Mouse (Mus musculus) CH12.LX (cell line): ENCODE measurements at regions not wholly inside any gene's neighbourhood (a gene's known extent, or its start where the extent isn't known, plus 50 kb on each side); places are given as distances from the start of the nearest gene placed in this dataset.

Experiments used
- DNase-seq: peaks from one replicate; pipeline ENCODE4 v3.0.0-alpha.2; 2013; ENCODE audit errors: extremely low read depth
- H3K27ac ChIP-seq: 2 replicates; pipeline ENCODE4 v1.5.1; 2012; ENCODE audit warnings: low read depth, mild to moderate bottlenecking, control low read depth, moderate library complexity; ENCODE audit not compliant: insufficient read depth
- H3K27me3 ChIP-seq: replicated peaks from 2 replicates; pipeline ENCODE3; 2012; ENCODE audit warnings: inconsistent platforms
- H3K36me3 ChIP-seq, 2 experiments: replicated peaks in 1 of 2; 2 replicates each; pipeline versions ENCODE3 to v1.6.1; 2012; ENCODE audit warnings: inconsistent platforms in 1 of 2, low read length in 1 of 2, mild to moderate bottlenecking in 1 of 2, mixed read lengths in 1 of 2, moderate library complexity in 1 of 2; ENCODE audit not compliant: control insufficient read depth in 1 of 2, insufficient read depth in 1 of 2
- H3K4me1 ChIP-seq, 2 experiments: 2 replicates each; pipeline ENCODE4 v1.6.1; 2012; ENCODE audit warnings: inconsistent platforms in 1 of 2, moderate library complexity in 1 of 2; ENCODE audit not compliant: insufficient read depth in 2 of 2, control insufficient read depth in 1 of 2
- H3K4me2 ChIP-seq: 2 replicates; pipeline ENCODE4 v1.6.1; 2012; ENCODE audit warnings: low read depth, mild to moderate bottlenecking, control low read depth; ENCODE audit not compliant: poor library complexity, insufficient read depth, severe bottlenecking
- H3K4me3 ChIP-seq, 3 experiments: fragments of 150-350 bp in 1 of 3; sonication (generic) in 1 of 3; replicated peaks in 1 of 3; 2 replicates each; pipeline versions ENCODE3 to v1.5.1; 2011 to 2012; ENCODE audit warnings: low read depth in 2 of 3, low read length in 2 of 3, mild to moderate bottlenecking in 2 of 3, moderate library complexity in 2 of 3, control low read depth in 1 of 3, improper control_type of control experiment in 1 of 3, inconsistent platforms in 1 of 3, mixed read lengths in 1 of 3; ENCODE audit not compliant: poor library complexity in 1 of 3
- H3K79me2 ChIP-seq: replicated peaks from 2 replicates; pipeline ENCODE4 v1.6.1; 2012; ENCODE audit warnings: mild to moderate bottlenecking, moderate library complexity; ENCODE audit not compliant: control insufficient read depth, poor library complexity, insufficient read depth, severe bottlenecking; ENCODE audit errors: extremely low read depth
- H3K9ac ChIP-seq: 2 replicates; pipeline ENCODE4 v1.6.1; 2012; ENCODE audit warnings: low read depth, mild to moderate bottlenecking, control low read depth, moderate library complexity; ENCODE audit not compliant: insufficient read depth
- H3K9me3 ChIP-seq: replicated peaks from 2 replicates; pipeline ENCODE3; 2012; ENCODE audit warnings: low read length, inconsistent platforms, mixed read lengths
- BHLHE40 ChIP-seq: IDR thresholded peaks from 2 replicates; pipeline ENCODE4 v1.6.1; 2011; ENCODE audit warnings: mild to moderate bottlenecking, low read depth, low read length, improper control_type of control experiment
- CHD2 ChIP-seq: IDR thresholded peaks from 2 replicates; pipeline ENCODE4 v1.6.1; 2011; ENCODE audit warnings: low read length, improper control_type of control experiment
- CTCF ChIP-seq, 2 experiments: IDR thresholded peaks in 1 of 2; conservative IDR thresholded peaks in 1 of 2; 2 replicates each; pipeline ENCODE4 v1.5.1; 2011 to 2012; ENCODE audit warnings: low read depth in 2 of 2, low read length in 2 of 2, improper control_type of control experiment in 1 of 2, inconsistent platforms in 1 of 2, mild to moderate bottlenecking in 1 of 2, moderate library complexity in 1 of 2
- E2F4 ChIP-seq: IDR thresholded peaks from 2 replicates; pipeline ENCODE4 v1.6.1; 2011; ENCODE audit warnings: low read depth, low read length, improper control_type of control experiment; ENCODE audit not compliant: insufficient replicate concordance
- ELF1 ChIP-seq: IDR thresholded peaks from 2 replicates; pipeline ENCODE4 v1.6.1; 2014; ENCODE audit warnings: low read depth, mild to moderate bottlenecking, inconsistent platforms, low read length, improper control_type of control experiment
- EP300 ChIP-seq: IDR thresholded peaks from 2 replicates; pipeline ENCODE4 v1.6.1; 2011; ENCODE audit warnings: low read length, improper control_type of control experiment
- GABPA ChIP-seq: IDR thresholded peaks from 2 replicates; pipeline ENCODE4 v1.6.1; 2012; ENCODE audit warnings: low read depth, low read length, improper control_type of control experiment, inconsistent platforms; ENCODE audit not compliant: insufficient replicate concordance
- HCFC1 ChIP-seq: IDR thresholded peaks from 2 replicates; pipeline ENCODE4 v1.6.1; 2012; ENCODE audit warnings: low read depth, mild to moderate bottlenecking, inconsistent platforms, low read length, improper control_type of control experiment
- IRF4 ChIP-seq: IDR thresholded peaks from 2 replicates; pipeline ENCODE4 v1.6.1; 2014; ENCODE audit warnings: low read depth, mild to moderate bottlenecking, inconsistent platforms, low read length, improper control_type of control experiment
- JUN ChIP-seq: IDR thresholded peaks from 2 replicates; pipeline ENCODE4 v1.6.1; 2011; ENCODE audit warnings: low read depth, mild to moderate bottlenecking, low read length, improper control_type of control experiment, moderate library complexity; ENCODE audit not compliant: insufficient read depth
- KAT2A ChIP-seq: IDR thresholded peaks from 2 replicates; pipeline ENCODE4 v1.6.1; 2012; ENCODE audit warnings: low read length, improper control_type of control experiment, inconsistent platforms; ENCODE audit not compliant: insufficient replicate concordance
- MAZ ChIP-seq: IDR thresholded peaks from 2 replicates; pipeline ENCODE4 v1.6.1; 2012; ENCODE audit warnings: low read depth, mild to moderate bottlenecking, inconsistent platforms, low read length, improper control_type of control experiment, moderate library complexity
- MEF2A ChIP-seq: IDR thresholded peaks from 2 replicates; pipeline ENCODE4 v1.6.1; 2014; ENCODE audit warnings: low read depth, mild to moderate bottlenecking, inconsistent platforms, low read length, improper control_type of control experiment, borderline replicate concordance
- MXI1 ChIP-seq: IDR thresholded peaks from 2 replicates; pipeline ENCODE4 v1.6.1; 2011; ENCODE audit warnings: mild to moderate bottlenecking, low read depth, low read length, improper control_type of control experiment
- MYC ChIP-seq: IDR thresholded peaks from 2 replicates; pipeline ENCODE4 v1.6.1; 2011; ENCODE audit warnings: low read depth, mild to moderate bottlenecking, improper control_type of control experiment, low read length
- NRF1 ChIP-seq: IDR thresholded peaks from 2 replicates; pipeline ENCODE4 v1.6.1; 2014; ENCODE audit warnings: low read depth, mild to moderate bottlenecking, inconsistent platforms, low read length, improper control_type of control experiment, moderate library complexity
- POLR2AphosphoS2 ChIP-seq: IDR thresholded peaks from 2 replicates; pipeline ENCODE4 v1.6.1; 2011; ENCODE audit warnings: low read depth, low read length, improper control_type of control experiment
- RAD21 ChIP-seq: IDR thresholded peaks from 2 replicates; pipeline ENCODE4 v1.6.1; 2011; ENCODE audit warnings: low read depth, mild to moderate bottlenecking, low read length, improper control_type of control experiment, moderate library complexity
- RCOR1 ChIP-seq: conservative IDR thresholded peaks from 2 replicates; pipeline ENCODE4 v1.6.1; 2012; ENCODE audit warnings: low read depth, mild to moderate bottlenecking, inconsistent platforms, low read length, improper control_type of control experiment
- SIN3A ChIP-seq: IDR thresholded peaks from 2 replicates; pipeline ENCODE4 v1.6.1; 2012; ENCODE audit warnings: low read length, improper control_type of control experiment, inconsistent platforms
- TBP ChIP-seq: conservative IDR thresholded peaks from 2 replicates; pipeline ENCODE4 v1.6.1; 2011; ENCODE audit warnings: low read depth, low read length, improper control_type of control experiment
- TCF12 ChIP-seq: IDR thresholded peaks from 2 replicates; pipeline ENCODE4 v1.6.1; 2014; ENCODE audit warnings: low read depth, mild to moderate bottlenecking, inconsistent platforms, low read length, improper control_type of control experiment
- UBTF ChIP-seq: IDR thresholded peaks from 2 replicates; pipeline ENCODE4 v1.6.1; 2012; ENCODE audit warnings: low read depth, mild to moderate bottlenecking, inconsistent platforms, low read length, improper control_type of control experiment, moderate library complexity
- USF1 ChIP-seq: IDR thresholded peaks from 2 replicates; pipeline ENCODE4 v1.6.1; 2014; ENCODE audit warnings: low read depth, mild to moderate bottlenecking, inconsistent platforms, low read length, improper control_type of control experiment
- USF2 ChIP-seq: conservative IDR thresholded peaks from 2 replicates; pipeline ENCODE4 v1.6.1; 2011; ENCODE audit warnings: low read depth, low read length, improper control_type of control experiment
- ZC3H11A ChIP-seq: IDR thresholded peaks from 2 replicates; pipeline ENCODE4 v1.6.1; 2012; ENCODE audit warnings: low read depth, mild to moderate bottlenecking, inconsistent platforms, low read length, improper control_type of control experiment
- ZMIZ1 ChIP-seq: IDR thresholded peaks from 2 replicates; pipeline ENCODE4 v1.6.1; 2012; ENCODE audit warnings: low read depth, mild to moderate bottlenecking, inconsistent platforms, low read length, improper control_type of control experiment
- ZNF384 ChIP-seq: IDR thresholded peaks from 2 replicates; pipeline ENCODE4 v1.6.1; 2012; ENCODE audit warnings: low read depth, low read length, improper control_type of control experiment, inconsistent platforms
- dilution Hi-C: fragments of 300-500 bp; cut with MboI; formaldehyde crosslinking; loops from 2 replicates; pipeline ENCODE4 v1.14.3; 2020; ENCODE audit warnings: low sequenced_read_pairs; ENCODE audit not compliant: extremely low pct_unique_long_range_greater_than_20kb, extremely low pct_ligation_motif_present
- in situ Hi-C: fragments of 300-500 bp; cut with MboI; formaldehyde crosslinking; loops from 3 replicates; pipeline ENCODE4 v1.14.3; 2019; ENCODE audit warnings: low sequenced_read_pairs, low pct_ligation_motif_present, low pct_unique_long_range_greater_than_20kb, mixed read lengths

DNA sequence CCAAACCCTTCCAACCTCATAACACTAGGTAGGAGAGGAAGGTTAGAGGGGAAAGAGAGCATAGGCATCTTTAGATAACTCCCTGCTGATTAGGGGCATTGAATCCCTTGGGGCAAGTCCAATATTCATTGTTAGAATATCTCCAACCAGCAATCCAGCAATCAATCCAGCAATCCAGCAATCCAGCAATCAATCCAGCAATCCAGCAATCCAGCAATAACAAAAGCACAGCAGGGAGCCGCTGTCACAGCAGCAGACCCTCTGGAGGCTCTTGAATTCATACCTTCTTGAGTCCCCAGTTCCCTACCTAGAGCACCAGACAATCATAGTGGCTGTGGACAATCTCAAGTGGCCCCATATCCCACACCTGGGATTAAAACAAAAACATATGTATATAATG is 69.4 kb upstream of the Man1a2 start:
- no peak for DNase-seq
- in situ Hi-C loops (loop anchor here (25.0 kb wide), 1 partner anchor 158 kb away; the partner anchor contains the start of gene Trim45), dilution Hi-C loops (no loop called here)
- Histone ChIP-seq H3K4me2 (no peak overlapping the region), H3K27ac (no peak overlapping the region), H3K4me1 (peaks cover 0 to 5% of the 10 kb centered on the region in 2 experiments; a peak in 3 of 4 replicates), H3K9me3 (no peaks in the 10 kb centered on the region), H3K4me3 (no peak overlapping the region), H3K27me3 (no peaks in the 10 kb centered on the region), H3K79me2 (no peaks in the 10 kb centered on the region), H3K36me3 (no peaks in the 10 kb centered on the region), H3K9ac (no peak overlapping the region)
- TF ChIP-seq MEF2A (no peak), NRF1 (no peak), CTCF (conservative IDR thresholded peaks at IDR 0.05 in 1 of 2, IDR thresholded peaks at IDR 0.05 in 1 of 2; ENCODE audit: low read depth in 2 of 2, low read length in 2 of 2) (no peak), TCF12 (no peak), USF2 (no peak), E2F4 (no peak), GABPA (no peak), IRF4 (no peak), USF1 (no peak), SIN3A (no peak), CHD2 (no peak), KAT2A (no peak), HCFC1 (no peak), POLR2AphosphoS2 (no peak), ELF1 (no peak), BHLHE40 (no peak), MAZ (no peak), EP300 (no peak), TBP (no peak), ZMIZ1 (no peak)

DNA sequence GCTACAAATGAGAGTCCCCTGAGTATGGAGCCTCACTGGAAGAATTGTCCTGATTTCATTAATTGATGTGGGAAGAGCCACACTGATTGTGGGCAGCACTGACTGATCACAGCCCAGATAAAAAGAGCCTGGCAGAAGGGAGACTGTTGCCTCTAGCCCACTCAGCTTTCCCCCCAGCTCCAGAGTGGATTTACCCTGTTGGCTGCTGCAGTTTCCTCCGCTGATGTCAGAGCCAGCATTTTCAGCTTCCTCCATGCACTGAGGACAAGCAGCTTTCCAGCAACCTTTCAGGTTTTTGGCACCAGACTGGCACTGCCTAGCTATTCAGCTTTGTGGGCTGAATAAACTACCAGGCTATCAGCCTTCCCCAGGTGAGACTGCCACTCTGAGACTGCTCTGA is 65.9 kb upstream of the Man1a2 start:
- H3K79me2 ChIP-seq = no peaks in the 10 kb centered on the region
- H3K9me3 ChIP-seq = no peaks in the 10 kb centered on the region
- TF ChIP-seq MXI1 (no peak), EP300 (no peak), ZNF384 (no peak), KAT2A (no peak), USF2 (no peak), MYC (no peak), IRF4 (no peak), ZC3H11A (no peak), UBTF (no peak), RAD21 (no peak), RCOR1 (no peak), GABPA (no peak), JUN (no peak), TBP (no peak), ZMIZ1 (no peak)
- H3K4me2 ChIP-seq = no peak overlapping the region
- no peak overlapping the region for H3K27ac ChIP-seq
- no peaks in the 10 kb centered on the region for H3K27me3 ChIP-seq
- H3K4me3 ChIP-seq = no peak overlapping the region
- H3K4me1 ChIP-seq = peaks cover 0 to 10% of the 10 kb centered on the region in 2 experiments; a peak in 3 of 4 replicates
- H3K36me3 ChIP-seq = no peaks in the 10 kb centered on the region
- in situ Hi-C loops = loop anchor here (25.0 kb wide), 1 partner anchor 161 kb away; the partner anchor contains the start of gene Trim45
- H3K9ac ChIP-seq = no peak overlapping the region
- dilution Hi-C loops = no loop called here
- no peak for DNase-seq
